Mouse (Mus musculus): ENCODE data around the gene Tmem163.

DNA sequence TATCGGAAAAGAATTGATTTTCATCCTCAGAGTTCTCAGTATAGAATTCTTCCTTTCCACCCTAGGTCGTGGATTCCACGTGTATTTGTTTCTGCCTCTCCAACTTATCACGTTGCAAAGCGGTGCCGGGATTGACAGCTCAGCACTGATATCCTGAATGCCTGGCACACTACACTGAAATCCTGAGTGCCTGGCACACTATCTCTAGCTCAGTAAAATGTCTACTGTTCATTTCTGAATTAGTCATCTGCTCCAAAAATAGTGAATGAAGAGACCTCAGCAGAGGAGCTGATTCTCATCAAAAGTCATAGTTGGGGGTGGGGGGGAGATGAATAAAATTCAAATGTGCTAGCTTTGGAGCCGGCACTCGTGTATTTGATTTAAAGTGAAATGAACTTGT lies 37.1 kb upstream of the Tmem163 start:
- no peak for TF ChIP-seq POLR2A (IDR thresholded peaks at IDR 0.05; ENCODE audit: borderline replicate concordance, extremely low read depth, low read depth, low read length)
- TF ChIP-seq CTCF (IDR thresholded peaks at IDR 0.05; ENCODE audit: insufficient read depth, low read length) = no peak
